9 mouse cellular contexts compared by ENCODE assay signal in genomic region chr4:119421921-119422293, GRCm38 (mm10). TPM values are rescaled to one million over a fixed set of nuclear protein-coding genes. Genes with fewer than 3 reads are reported as not detected.
A peak's percentile ranks its signal among the peaks of the same experiment; 100 is the strongest.
DNase-seq lines count a peak whose midpoint lies in the region; TF ChIP-seq lines count a peak whose summit lies in the region.
"Had no signal": no experiment of that assay in that cellular context is flagged by ENCODE, and none has a peak within 500 bp of the region (broad histone marks: within the 10 kb centered on the region; RNA-seq: fewer than 3 reads in every experiment).

No protein-coding gene starts in this region.

- peaks cover 6% of the 10 kb centered on the region for H3K4me1 ChIP-seq in heart, adult 2 months (ENCODE audit: control insufficient read depth, insufficient read depth, low read length)
- peaks cover 22% of the 10 kb centered on the region for H3K4me1 ChIP-seq in hindbrain, embryonic 10.5 days (replicated peaks)

- peak overlapping the region; percentile 98 for H3K4me3 ChIP-seq in heart, adult 2 months
- H3K4me3 ChIP-seq in hindbrain, embryonic 10.5 days: peak overlapping the region; percentile 75

- peak overlapping the region; percentile 99 for H3K27ac ChIP-seq in heart, adult 2 months
- peak overlapping the region; percentile 90 for H3K27ac ChIP-seq in hindbrain, embryonic 10.5 days

- no peaks in the 10 kb centered on the region for H3K79me2 ChIP-seq in heart, adult 2 months (replicated peaks; ENCODE audit: control insufficient read depth, insufficient read depth, low read length)

- TF ChIP-seq POLR2A in heart, adult 2 months (IDR thresholded peaks at IDR 0.05; ENCODE audit: insufficient read depth, low read depth, low read length): no peak

- WGBS in heart, adult 2 months: under 1% methylated on average over 31 of the region's 31 CpGs
- WGBS in hindbrain, embryonic 10.5 days: under 1% methylated on average over 31 of the region's 31 CpGs

- no peaks in the 10 kb centered on the region for H3K36me3 ChIP-seq in heart, adult 2 months (ENCODE audit: control insufficient read depth, insufficient read depth, low read length)
- peaks cover 16% of the 10 kb centered on the region; the same call in 1 of the 2 replicates for H3K36me3 ChIP-seq in hindbrain, embryonic 10.5 days

- TF ChIP-seq CTCF in heart, adult 2 months (IDR thresholded peaks at IDR 0.05): no peak

- intact Hi-C loops in heart, adult 2 months (cut with DNase I): loop anchor here (2.0 to 5.0 kb wide), 3 partner anchors 100 to 175 kb away; partner anchors contain the start of genes Frg2f1 and Ppih
- intact Hi-C loops in heart, postnatal 36 days (cut with DNase I): loop anchor here (2.0 to 5.0 kb wide), 6 partner anchors 101 to 310 kb away; partner anchors contain the start of genes AU022252, Foxj3, Frg2f1 and Hivep3

- H3K27me3 ChIP-seq in heart, adult 2 months (ENCODE audit: control insufficient read depth, insufficient read depth, low read length): no peaks in the 10 kb centered on the region
- H3K27me3 ChIP-seq in hindbrain, embryonic 10.5 days (ENCODE audit: insufficient read depth, poor library complexity, severe bottlenecking): peaks cover 28% of the 10 kb centered on the region

- DNase-seq in heart, adult 2 months: no peak
- DNase-seq in heart, postnatal 36 days: no peak
- DNase-seq in urinary bladder, postnatal 14 days (ENCODE audit: low spot score): peak; percentile 41
- no peak for DNase-seq in urinary bladder, adult 18-20 months (ENCODE audit: low spot score in 2 of 2)
- no peak for DNase-seq in hindbrain, embryonic 10.5 days (ENCODE audit: low spot score)
- peak; percentile 45 for DNase-seq in lung, postnatal 10 days
- DNase-seq in Muller cell, postnatal 12 days (ENCODE audit: inconsistent ontology term): no peak
- DNase-seq in thymus, adult 18-20 months: no peak

- peak overlapping the region; percentile 82 for H3K9ac ChIP-seq in heart, adult 2 months (ENCODE audit: low read depth, low read length)

- H3K9me3 ChIP-seq in hindbrain, embryonic 10.5 days: no peaks in the 10 kb centered on the region

- TF ChIP-seq EP300 in heart, adult 2 months (IDR thresholded peaks at IDR 0.05; ENCODE audit: insufficient read depth, low read depth, low read length): no peak

RNA-seq across cellular contexts. Expression of gene Ppcs, which starts 0.3 kb away (rescaled TPM):
- 1 to 10 TPM; 7.8 to 9.2 TPM for total RNA-seq in heart, adult 2 months (2021)
- polyA plus RNA-seq in heart, adult 2 months (2012; rRNA removed): 10.6 and 11.2 TPM in 2 replicates
- total RNA-seq in heart, postnatal 36 days (2021): 10 to 100 TPM in 1 of 2 experiments, 1 to 10 TPM in 1; 9.6 to 12.7 TPM
- 25.6 and 29.7 TPM in 2 replicates for polyA plus RNA-seq in hindbrain, embryonic 10.5 days (2016; fragmentation: Nextera tagmentation; extraction: Ambion mirVana)

RNA-seq across cellular contexts. Expression of gene Zmynd12, which starts 0.7 kb away (rescaled TPM):
- total RNA-seq in heart, adult 2 months (2021): not detected
- 0.74 TPM in 1 of 2 replicates, not detected in the other for polyA plus RNA-seq in heart, adult 2 months (2012; rRNA removed)
- total RNA-seq in heart, postnatal 36 days (2021): not detected
- polyA plus RNA-seq in hindbrain, embryonic 10.5 days (2016; fragmentation: Nextera tagmentation; extraction: Ambion mirVana): 0.15 and 0.60 TPM in 2 replicates
- total RNA-seq: heart, postnatal 14 days had no signal

RNA-seq across cellular contexts. Expression of gene Ccdc30, which starts 6.6 kb away (rescaled TPM):
- under 1 TPM in 1 of 2 experiments, not detected in 1; 0.52 TPM for total RNA-seq in heart, adult 2 months (2021)
- 0.41 TPM in 1 of 2 replicates, not detected in the other for polyA plus RNA-seq in heart, adult 2 months (2012; rRNA removed)
- total RNA-seq in heart, postnatal 36 days (2021): under 1 TPM in 1 of 2 experiments, not detected in 1; 0.36 TPM
- 6.6 and 11.0 TPM in 2 replicates for polyA plus RNA-seq in hindbrain, embryonic 10.5 days (2016; fragmentation: Nextera tagmentation; extraction: Ambion mirVana)

Comparison
In these comparisons a context has a peak if more than half of its experiments do, and no peak if none do; other contexts are left out.
1. DNase-seq: peak in urinary bladder, postnatal 14 days (single experiment) and lung, postnatal 10 days (single experiment); none in heart, adult 2 months (0 of 2), heart, postnatal 36 days (0 of 2), urinary bladder, adult 18-20 months (0 of 2), hindbrain, embryonic 10.5 days (single experiment), Muller cell, postnatal 12 days (single experiment) and thymus, adult 18-20 months (0 of 2).